8 mouse cellular contexts compared by ENCODE assay signal in genomic region chr1:162664826-162665475, GRCm38 (mm10). TPM values are rescaled to one million over a fixed set of nuclear protein-coding genes. Genes with fewer than 3 reads are reported as not detected.
A peak's percentile ranks its signal among the peaks of the same experiment; 100 is the strongest.
DNase-seq lines count a peak whose midpoint lies in the region; ATAC-seq lines count a peak whose summit lies in the region.

No protein-coding gene starts in this region.

- peak; percentile 98 for ATAC-seq in hindbrain, embryonic 14.5 days (ENCODE audit: low FRiP score)

- H3K27me3 ChIP-seq in hindbrain, embryonic 14.5 days (ENCODE audit: control insufficient read depth, insufficient read depth, low read length) = no peaks in the 10 kb centered on the region

- H3K4me1 ChIP-seq in hindbrain, embryonic 14.5 days (replicated peaks; ENCODE audit: control insufficient read depth, insufficient read depth, low read length) = no peaks in the 10 kb centered on the region; the same call in 1 of the 2 replicates

- H3K27ac ChIP-seq in hindbrain, embryonic 14.5 days = no peak overlapping the region

- no peak overlapping the region for H3K4me3 ChIP-seq in hindbrain, embryonic 14.5 days (replicated peaks; ENCODE audit: low read length)

- peak; percentile 77 for DNase-seq in R1 (ENCODE audit: low read depth, low spot score)
- peak; percentile 90 for DNase-seq in cerebellum, postnatal 14 days
- DNase-seq in frontal cortex, postnatal 14 days (ENCODE audit: low spot score in 2 of 2) = peak; percentile 42 to 66
- DNase-seq in hindbrain, embryonic 14.5 days (ENCODE audit: low spot score) = peak; percentile 91
- peak; percentile 40 to 67 for DNase-seq in layer of hippocampus, postnatal 25 days (ENCODE audit: extremely low spot score in 1 of 2, low spot score in 1 of 2)
- peak; percentile 84 for DNase-seq in lung, postnatal 14 days
- peak; percentile 92 for DNase-seq in retina, postnatal 1 day
- DNase-seq in urinary bladder, postnatal 25 days (ENCODE audit: low spot score) = peak; percentile 50

- H3K36me3 ChIP-seq in hindbrain, embryonic 14.5 days (replicated peaks; ENCODE audit: control insufficient read depth, insufficient read depth) = peaks cover 3% of the 10 kb centered on the region; the same call in 1 of the 2 replicates

- H3K9me3 ChIP-seq in hindbrain, embryonic 14.5 days (ENCODE audit: control insufficient read depth, low read length) = no peaks in the 10 kb centered on the region

- peak overlapping the region; percentile 40; the same call in 1 of the 2 replicates for H3K9ac ChIP-seq in hindbrain, embryonic 14.5 days

- WGBS in hindbrain, embryonic 14.5 days = 15% methylated on average over 10 of the region's 10 CpGs

- H3K4me2 ChIP-seq in hindbrain, embryonic 14.5 days (replicated peaks) = peak overlapping the region; percentile 55

RNA-seq across cellular contexts. Expression of gene Myocos, which starts 6.9 kb away (rescaled TPM):
- polyA plus RNA-seq in hindbrain, embryonic 14.5 days (2014; fragmentation: Nextera tagmentation; extraction: Ambion mirVana) = not detected in 2 replicates
- total RNA-seq in layer of hippocampus, postnatal 25 days (2021) = not detected

RNA-seq across cellular contexts. Expression of gene Myoc, which starts 26.0 kb away (rescaled TPM):
- 0.13 TPM in 1 of 2 replicates, not detected in the other for polyA plus RNA-seq in hindbrain, embryonic 14.5 days (2014; fragmentation: Nextera tagmentation; extraction: Ambion mirVana)
- 1 to 10 TPM; 4.1 to 5.4 TPM for total RNA-seq in layer of hippocampus, postnatal 25 days (2021)
